Mouse (Mus musculus) liver, embryonic 14.5 days (tissue): Measurements from ENCODE around the gene Des. TPM values are rescaled to one million over a fixed set of nuclear protein-coding genes. Genes with fewer than 3 reads are reported as not detected.

Experiments
- ATAC-seq: fragments of 200-750 bp; cut with Nextera tagmentation; 2 replicates; pipeline ENCODE4 v1.8.0; 2017; ENCODE audit warnings: moderate number of reproducible peaks, mild to moderate bottlenecking, moderate library complexity; ENCODE audit not compliant: insufficient read depth
- DNase-seq, 3 experiments: peaks; one replicate each; pipeline ENCODE4 v3.0.0-alpha.2; 2012 to 2013; ENCODE audit warnings: low read depth in 3 of 3, low spot score in 3 of 3
- H3K27ac ChIP-seq: fragments of 300-500 bp; sonication (generic); 2 replicates; pipeline ENCODE4 v1.5.1; 2014; ENCODE audit warnings: moderate library complexity, mild to moderate bottlenecking, control low read depth, inconsistent platforms
- H3K27me3 ChIP-seq: fragments of 300-500 bp; sonication (generic); 2 replicates; pipeline ENCODE4 v1.6.1; 2014; ENCODE audit warnings: mild to moderate bottlenecking, low read length, moderate library complexity; ENCODE audit not compliant: control insufficient read depth, insufficient read depth
- H3K36me3 ChIP-seq: fragments of 300-500 bp; sonication (generic); replicated peaks from 2 replicates; pipeline ENCODE4 v1.6.1; 2014; ENCODE audit warnings: low read depth; ENCODE audit not compliant: control insufficient read depth, insufficient read depth
- H3K4me1 ChIP-seq, 2 experiments: fragments of 200-500 bp in 1 of 2; fragments of 300-500 bp in 1 of 2; sonication (generic) in 1 of 2; replicated peaks; 2 replicates each; pipeline ENCODE4 v1.6.1; 2012 to 2014; ENCODE audit warnings: antibody characterized with exemption in 1 of 2, inconsistent platforms in 1 of 2, low read length in 1 of 2; ENCODE audit not compliant: control insufficient read depth in 2 of 2, insufficient read depth in 2 of 2
- H3K4me2 ChIP-seq: fragments of 300-500 bp; sonication (generic); 2 replicates; pipeline ENCODE4 v1.6.1; 2014; ENCODE audit warnings: low read depth, mild to moderate bottlenecking, control low read depth, moderate library complexity
- H3K4me3 ChIP-seq, 2 experiments: fragments of 200-500 bp in 1 of 2; fragments of 300-500 bp in 1 of 2; sonication (generic) in 1 of 2; 2 replicates each; pipeline ENCODE4 v1.5.1; 2012 to 2014; ENCODE audit warnings: low read depth in 2 of 2, low read length in 2 of 2, mild to moderate bottlenecking in 2 of 2, control low read depth in 1 of 2, inconsistent platforms in 1 of 2, moderate library complexity in 1 of 2; ENCODE audit not compliant: insufficient read depth in 1 of 2
- H3K9ac ChIP-seq: fragments of 300-500 bp; sonication (generic); replicated peaks from 2 replicates; pipeline ENCODE4 v1.6.1; 2014; ENCODE audit warnings: mild to moderate bottlenecking, control low read depth, moderate library complexity
- H3K9me3 ChIP-seq: fragments of 300-500 bp; sonication (generic); 2 replicates; pipeline ENCODE4 v1.6.1; 2016; ENCODE audit warnings: low read length, mixed read lengths; ENCODE audit not compliant: control insufficient read depth
- CTCF ChIP-seq: IDR thresholded peaks from 2 replicates; pipeline ENCODE4 v1.5.1; 2016; ENCODE audit warnings: antibody characterized with exemption, low read depth, control low read depth
- EP300 ChIP-seq: IDR thresholded peaks from 2 replicates; pipeline ENCODE4 v1.6.1; 2016; ENCODE audit warnings: antibody characterized with exemption, low read depth
- WGBS: fragments of 180-500 bp; shearing (Covaris S2); extraction: QIAGEN DNeasy Blood & Tissue Kit; methylation state at CpG from one replicate; pipeline ENCODE4 v1.1.7; 2014; ENCODE audit not compliant: insufficient replicate concordance; 5-methylcytosine and 5-hydroxymethylcytosine counted together
- polyA plus RNA-seq, 2 experiments: library from polyadenylated mRNA; depleted of rRNA in 1 of 2; stranded (reverse) in 1 of 2; unstranded in 1 of 2; fragments of >200 nt; fragmentation: Nextera tagmentation in 1 of 2; extraction: Ambion mirVana in 1 of 2; gene quantifications; 2 replicates each; pipeline versions ENCODE4 v1.2.1 to v1.2.3; 2012 to 2014

The Des gene
- polyA plus RNA-seq, 2 experiments: 1.1 to 1.4 TPM

DNA sequence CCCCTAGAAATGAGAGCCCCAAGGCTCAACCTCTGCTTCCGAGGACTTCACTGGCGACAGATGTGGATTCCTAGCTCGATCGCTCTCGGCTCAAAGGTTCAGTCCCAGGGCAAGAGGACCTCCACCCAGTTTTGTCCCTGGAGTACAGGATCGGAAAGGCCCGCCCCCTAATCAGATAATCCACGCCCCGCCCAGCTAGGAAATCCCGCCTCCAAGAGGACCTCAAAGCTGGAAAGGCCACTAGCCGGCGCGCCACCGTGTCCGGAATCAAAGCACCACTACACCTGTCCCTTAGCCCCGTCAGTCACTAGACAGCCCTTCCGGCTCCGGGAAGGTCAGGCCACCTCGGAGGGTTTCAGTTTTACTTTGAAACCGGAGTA is 43.3 kb upstream of the Des start:
- no peaks in the 10 kb centered on the region for H3K36me3 ChIP-seq
- H3K27me3 ChIP-seq: no peaks in the 10 kb centered on the region
- TF ChIP-seq CTCF (peak; percentile 50), EP300 (no peak)
- H3K4me2 ChIP-seq: peak overlapping the region; percentile 93
- peak overlapping the region; percentile 65 to 85 for H3K4me3 ChIP-seq
- under 1% methylated on average over 20 of the region's 20 CpGs for WGBS
- peak overlapping the region; percentile 85 for H3K27ac ChIP-seq
- H3K9ac ChIP-seq: peak overlapping the region; percentile 73
- H3K9me3 ChIP-seq: no peaks in the 10 kb centered on the region
- H3K4me1 ChIP-seq: peaks cover 6 to 9% of the 10 kb centered on the region in 2 experiments; a peak in 3 of 4 replicates
- ATAC-seq (peak; percentile 22), DNase-seq (peak; percentile 59 to 77 (median 69))

- ATAC-seq: peak; percentile 94
- TF ChIP-seq EP300 (no peak), CTCF (peak; percentile 82)
These were observed 42.6 kb upstream of the Des start, which contains the start of gene Dnpep for GRCm38 (mm10) chr1:75317241-75318201. Gene Dnpep, minus strand, starts transcription at chr1:75317990.

GRCm38 (mm10) chr1:75318301-75318700 is 41.8 kb upstream of the Des start:
- WGBS: 55% methylated on average over 3 of the region's 3 CpGs
- ATAC-seq: no peak
- peak overlapping the region; percentile 51; the same call in 1 of the 2 replicates for H3K9ac ChIP-seq
- no peak for DNase-seq
- H3K9me3 ChIP-seq: no peaks in the 10 kb centered on the region
- H3K4me2 ChIP-seq: peak overlapping the region; percentile 93
- H3K27me3 ChIP-seq: no peaks in the 10 kb centered on the region
- H3K4me3 ChIP-seq: peak overlapping the region in 1 of 2 experiments; percentile 85; a peak in 2 of 4 replicates
- no peaks in the 10 kb centered on the region for H3K36me3 ChIP-seq
- peaks cover 6 to 9% of the 10 kb centered on the region in 2 experiments; a peak in 3 of 4 replicates for H3K4me1 ChIP-seq
- TF ChIP-seq CTCF: no peak
- TF ChIP-seq EP300: no peak
- H3K27ac ChIP-seq: peak overlapping the region; percentile 39; the same call in 1 of the 2 replicates

More at GRCm38 (mm10) chr1:75317241-75318201, 42.6 kb upstream of the Des start, which contains the start of gene Dnpep:
- Histone ChIP-seq H3K27me3 (no peaks in the 10 kb centered on the region), H3K4me3 (peak within 1 kb of the TSS; percentile 65 to 85), H3K27ac (peak within 1 kb of the TSS; percentile 85), H3K4me2 (peak within 1 kb of the TSS; percentile 93), H3K9me3 (no peaks in the 10 kb centered on the region), H3K9ac (peak within 1 kb of the TSS; percentile 73), H3K4me1 (peaks cover 6 to 9% of the 10 kb centered on the region in 2 experiments; a peak in 3 of 4 replicates), H3K36me3 (no peaks in the 10 kb centered on the region)
- WGBS: under 1% methylated on average over 91 of the region's 92 CpGs
- DNase-seq: peak; percentile 100

- H3K4me2 ChIP-seq: no peak overlapping the region
- H3K36me3 ChIP-seq: no peaks in the 10 kb centered on the region
- H3K4me3 ChIP-seq: no peak overlapping the region
- no peaks in the 10 kb centered on the region for H3K27me3 ChIP-seq
- no peak for TF ChIP-seq EP300
- TF ChIP-seq CTCF: no peak
- ATAC-seq: no peak
- H3K4me1 ChIP-seq: peaks cover 6 to 9% of the 10 kb centered on the region in 2 experiments; a peak in 3 of 4 replicates
- DNase-seq: no peak
- no peaks in the 10 kb centered on the region for H3K9me3 ChIP-seq
- H3K27ac ChIP-seq: no peak overlapping the region
- H3K9ac ChIP-seq: no peak overlapping the region
- 78% methylated on average over 4 of the region's 4 CpGs for WGBS
These were observed 41.4 kb upstream of the Des start for GRCm38 (mm10) chr1:75318736-75319135.

GRCm38 (mm10) chr1:75319166-75319565 is 41.0 kb upstream of the Des start:
- H3K9ac ChIP-seq: no peak overlapping the region
- no peaks in the 10 kb centered on the region for H3K27me3 ChIP-seq
- ATAC-seq (no peak), DNase-seq (no peak)
- H3K9me3 ChIP-seq: no peaks in the 10 kb centered on the region
- no peak overlapping the region for H3K4me2 ChIP-seq
- H3K36me3 ChIP-seq: no peaks in the 10 kb centered on the region
- H3K4me3 ChIP-seq: no peak overlapping the region
- TF ChIP-seq EP300: no peak
- no peak for TF ChIP-seq CTCF
- H3K27ac ChIP-seq: no peak overlapping the region
- H3K4me1 ChIP-seq: peaks cover 6 to 9% of the 10 kb centered on the region in 2 experiments; a peak in 3 of 4 replicates
- WGBS: 78% methylated on average over 10 of the region's 10 CpGs
